In the genomic region with DNA sequence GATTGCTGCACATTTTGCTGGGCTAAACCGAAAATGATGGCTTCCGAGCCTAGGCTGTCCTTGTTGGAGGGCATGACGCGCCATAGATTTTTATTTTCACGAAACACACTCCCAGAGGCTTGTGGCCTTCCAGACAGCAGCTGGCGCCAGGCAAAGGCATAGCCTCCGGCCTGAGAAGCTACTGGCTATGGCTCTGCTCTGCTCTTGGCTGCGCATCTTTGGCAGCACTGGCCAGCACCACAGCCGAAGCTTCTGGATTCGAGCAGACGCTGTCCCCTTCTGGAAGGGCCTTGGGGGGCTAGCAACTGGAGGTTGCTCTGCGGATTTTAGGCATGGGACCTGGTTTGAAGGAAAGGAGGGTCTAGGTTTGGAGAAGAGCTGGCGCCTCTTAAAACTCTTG, we compare ENCODE assay signal across 7 mouse cellular contexts. TPM values are rescaled to one million over a fixed set of nuclear protein-coding genes. Genes with fewer than 3 reads are reported as not detected.
A peak's percentile ranks its signal among the peaks of the same experiment; 100 is the strongest.
DNase-seq lines count a peak whose midpoint lies in the region; ATAC-seq lines count a peak whose summit lies in the region.

No protein-coding gene starts in this region.

- peaks cover 30% of the 10 kb centered on the region for H3K27me3 ChIP-seq in liver, embryonic 11.5 days (replicated peaks; ENCODE audit: control insufficient read depth, insufficient read depth, low read length)
- H3K27me3 ChIP-seq in liver, embryonic 12.5 days (replicated peaks), result peaks cover 40% of the 10 kb centered on the region
- peaks cover 28% of the 10 kb centered on the region for H3K27me3 ChIP-seq in forebrain, embryonic 12.5 days
- no peaks in the 10 kb centered on the region for H3K27me3 ChIP-seq in neural tube, embryonic 11.5 days (ENCODE audit: control insufficient read depth, insufficient read depth, low read length)

- WGBS in liver, embryonic 11.5 days, result 24% methylated on average over 13 of the region's 13 CpGs
- WGBS in liver, embryonic 12.5 days (ENCODE audit: insufficient replicate concordance), result 32% methylated on average over 13 of the region's 13 CpGs
- WGBS in forebrain, embryonic 12.5 days, result 20% methylated on average over 13 of the region's 13 CpGs
- 17% methylated on average over 13 of the region's 13 CpGs for WGBS in neural tube, embryonic 11.5 days

- H3K9ac ChIP-seq in liver, embryonic 11.5 days (ENCODE audit: low read depth, low read length), result no peak overlapping the region
- H3K9ac ChIP-seq in liver, embryonic 12.5 days, result no peak overlapping the region
- peak overlapping the region; percentile 60; the same call in 1 of the 2 replicates for H3K9ac ChIP-seq in forebrain, embryonic 12.5 days
- no peak overlapping the region for H3K9ac ChIP-seq in neural tube, embryonic 11.5 days (ENCODE audit: low read length)

- ATAC-seq in liver, embryonic 11.5 days (replicated peaks; ENCODE audit: low FRiP score), result no peak
- no peak for ATAC-seq in liver, embryonic 12.5 days
- ATAC-seq in forebrain, embryonic 12.5 days (ENCODE audit: low FRiP score), result no peak
- ATAC-seq in neural tube, embryonic 11.5 days (ENCODE audit: insufficient read depth, low FRiP score, low TSS enrichment), result no peak

- no peak overlapping the region for H3K27ac ChIP-seq in liver, embryonic 11.5 days (ENCODE audit: low read depth, low read length)
- H3K27ac ChIP-seq in liver, embryonic 12.5 days, result no peak overlapping the region
- no peak overlapping the region for H3K27ac ChIP-seq in forebrain, embryonic 12.5 days
- no peak overlapping the region for H3K27ac ChIP-seq in neural tube, embryonic 11.5 days (ENCODE audit: low read depth, low read length)

- peak overlapping the region; percentile 56; the same call in 1 of the 2 replicates for H3K4me2 ChIP-seq in liver, embryonic 11.5 days
- H3K4me2 ChIP-seq in liver, embryonic 12.5 days, result no peak overlapping the region
- peak overlapping the region; percentile 90 for H3K4me2 ChIP-seq in forebrain, embryonic 12.5 days
- peak overlapping the region; percentile 95 for H3K4me2 ChIP-seq in neural tube, embryonic 11.5 days (ENCODE audit: low read depth)

- no peaks in the 10 kb centered on the region for H3K4me1 ChIP-seq in liver, embryonic 11.5 days (replicated peaks; ENCODE audit: control insufficient read depth, insufficient read depth, low read length)
- H3K4me1 ChIP-seq in liver, embryonic 12.5 days, result no peaks in the 10 kb centered on the region; the same call in 1 of the 2 replicates
- H3K4me1 ChIP-seq in forebrain, embryonic 12.5 days, result peaks cover 32% of the 10 kb centered on the region
- peaks cover 7% of the 10 kb centered on the region; the same call in 1 of the 2 replicates for H3K4me1 ChIP-seq in neural tube, embryonic 11.5 days (ENCODE audit: control insufficient read depth, insufficient read depth, low read length)

- no peaks in the 10 kb centered on the region for H3K9me3 ChIP-seq in liver, embryonic 11.5 days (ENCODE audit: control insufficient read depth, low read length)
- no peaks in the 10 kb centered on the region for H3K9me3 ChIP-seq in liver, embryonic 12.5 days (replicated peaks)
- H3K9me3 ChIP-seq in forebrain, embryonic 12.5 days, result no peaks in the 10 kb centered on the region
- H3K9me3 ChIP-seq in neural tube, embryonic 11.5 days (ENCODE audit: control insufficient read depth, low read length), result no peaks in the 10 kb centered on the region

- H3K36me3 ChIP-seq in liver, embryonic 11.5 days (ENCODE audit: control insufficient read depth, insufficient read depth, low read length), result no peaks in the 10 kb centered on the region
- H3K36me3 ChIP-seq in liver, embryonic 12.5 days, result no peaks in the 10 kb centered on the region
- H3K36me3 ChIP-seq in forebrain, embryonic 12.5 days (replicated peaks), result no peaks in the 10 kb centered on the region
- no peaks in the 10 kb centered on the region for H3K36me3 ChIP-seq in neural tube, embryonic 11.5 days (ENCODE audit: control insufficient read depth, insufficient read depth, low read length)

- H3K4me3 ChIP-seq in liver, embryonic 11.5 days (ENCODE audit: low read depth, low read length), result no peak overlapping the region
- H3K4me3 ChIP-seq in liver, embryonic 12.5 days, result no peak overlapping the region
- H3K4me3 ChIP-seq in forebrain, embryonic 12.5 days (replicated peaks), result peak overlapping the region; percentile 60
- H3K4me3 ChIP-seq in neural tube, embryonic 11.5 days (ENCODE audit: low read depth, low read length), result peak overlapping the region; percentile 55; the same call in 1 of the 2 replicates

- DNase-seq in liver, embryonic 11.5 days (ENCODE audit: low spot score), result no peak
- DNase-seq in layer of hippocampus, postnatal 10 days (ENCODE audit: low spot score in 2 of 2), result peak; percentile 33 to 50
- DNase-seq in neural tube, embryonic 11.5 days (ENCODE audit: low spot score), result peak; percentile 43
- no peak for DNase-seq in spleen, adult 18-20 months
- DNase-seq in c-Kit-positive CD71-positive TER-119-positive erythroid progenitor cells, embryonic 14.5 days (ENCODE audit: low spot score), result no peak

RNA-seq across cellular contexts. Expression of gene Egfem1, which starts 0.3 kb away (rescaled TPM):
- polyA plus RNA-seq in liver, embryonic 11.5 days (2014; fragmentation: Nextera tagmentation; extraction: Ambion mirVana), result not detected in 2 replicates
- polyA plus RNA-seq in liver, embryonic 12.5 days (2016; fragmentation: Nextera tagmentation; extraction: Ambion mirVana), result 0.07 and 0.12 TPM in 2 replicates
- polyA plus RNA-seq in forebrain, embryonic 12.5 days (2016; fragmentation: Nextera tagmentation; extraction: Ambion mirVana), result 5.5 and 6.1 TPM in 2 replicates
- 10 to 100 TPM; 20.5 to 28.3 TPM for total RNA-seq in layer of hippocampus, postnatal 10 days (2021)
- polyA plus RNA-seq in neural tube, embryonic 11.5 days (2014; fragmentation: Nextera tagmentation; extraction: Ambion mirVana), result 4.4 and 5.1 TPM in 2 replicates

Comparison
In these comparisons a context has a peak if more than half of its experiments do, and no peak if none do; other contexts are left out.
1. DNase-seq: peak in layer of hippocampus, postnatal 10 days (2 of 2) and neural tube, embryonic 11.5 days (single experiment); none in liver, embryonic 11.5 days (single experiment), spleen, adult 18-20 months (0 of 2) and c-Kit-positive CD71-positive TER-119-positive erythroid progenitor cells, embryonic 14.5 days (single experiment).
2. H3K4me3 ChIP-seq: peak in forebrain, embryonic 12.5 days (single experiment) and neural tube, embryonic 11.5 days (single experiment); none in liver, embryonic 11.5 days (single experiment) and liver, embryonic 12.5 days (single experiment).